Mouse (Mus musculus): ENCODE measurements around the gene Gspt1.
A peak's percentile ranks its signal among the peaks of the same experiment; 100 is the strongest.

Gspt1 gene

DNA sequence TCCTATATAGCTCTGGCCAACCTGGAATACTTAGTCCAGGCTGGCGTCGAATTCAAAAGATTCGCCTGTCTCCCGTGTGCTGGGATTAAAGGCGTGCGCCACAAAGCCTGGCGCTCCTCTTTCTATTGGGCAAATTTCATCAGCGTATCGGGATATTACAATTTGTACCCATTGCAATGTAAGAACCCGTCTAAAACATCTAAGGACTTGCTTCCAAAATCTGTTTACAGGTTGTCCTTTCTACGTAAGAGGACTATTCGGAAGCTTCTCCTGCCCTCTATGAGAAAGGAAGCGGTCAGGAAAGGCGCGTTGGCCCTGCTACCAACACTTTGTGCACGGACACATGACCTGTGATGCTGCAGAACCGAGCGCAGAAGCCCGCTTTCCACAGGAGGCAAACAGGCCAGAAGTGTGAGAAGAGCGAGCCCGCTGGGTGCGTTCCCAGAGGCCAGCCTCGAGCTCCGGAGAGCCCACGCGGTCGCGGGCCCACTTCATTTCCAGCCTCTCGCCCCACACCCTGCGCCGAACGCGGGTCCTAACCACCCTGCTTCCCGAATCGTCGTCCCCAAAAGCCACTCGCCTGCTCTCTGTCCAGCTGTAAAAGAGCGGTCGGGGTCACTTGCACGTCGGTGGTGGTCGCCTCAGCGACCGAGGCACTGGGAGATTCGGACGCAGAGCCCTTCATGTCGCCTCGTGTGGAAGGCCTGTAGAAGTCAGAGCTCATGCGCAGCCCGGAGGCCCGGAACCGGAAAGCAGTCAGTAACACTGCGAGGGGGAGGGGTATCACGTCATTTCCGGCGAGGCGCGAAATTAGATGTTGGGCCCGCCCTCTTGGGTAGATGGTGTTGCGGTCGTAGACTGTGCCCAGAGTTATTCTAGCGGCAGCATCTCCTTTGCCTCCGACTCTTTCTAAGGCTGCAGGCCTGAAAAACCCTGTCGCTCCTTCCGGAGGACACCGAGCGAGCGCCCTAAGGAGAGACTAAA is 51.3 kb downstream of the Gspt1 start, which contains the start of gene Rsl1d1:
TSS of gene Rsl1d1 (minus strand) at position 761 of the 984 bp plus-strand sequence.
- peak; percentile 86 for DNase-seq

DNA sequence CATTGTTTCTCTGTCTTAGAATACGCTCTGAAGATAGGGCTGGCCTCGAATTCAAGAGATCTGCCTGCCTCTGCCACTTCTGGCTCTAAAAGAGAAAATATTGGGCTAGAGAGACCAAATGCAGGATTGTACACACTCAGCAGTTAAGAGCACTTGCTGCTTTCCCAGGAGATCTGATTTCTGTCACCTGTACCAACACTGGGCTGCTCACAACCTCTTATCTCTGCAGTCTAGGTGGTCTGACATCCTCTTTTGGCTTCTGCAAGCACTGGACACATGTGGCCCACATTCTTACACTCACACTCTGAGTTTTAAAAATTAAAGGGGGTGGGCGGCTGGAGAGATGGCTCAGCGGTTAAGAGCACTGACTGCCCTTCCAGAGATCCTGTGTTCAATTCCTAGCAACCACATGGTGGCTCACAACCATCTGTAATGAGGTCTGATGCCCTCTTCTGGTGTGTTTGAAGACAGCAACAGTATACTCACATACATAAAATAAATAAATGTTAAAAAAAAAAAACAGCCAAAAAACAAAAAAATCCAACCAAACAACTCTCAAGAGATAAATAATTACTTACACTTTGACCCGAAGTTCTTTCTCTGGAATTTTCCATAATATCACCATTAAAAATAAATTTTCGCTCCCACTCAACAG is 52.3 kb downstream of the Gspt1 start:
- DNase-seq: no peak

DNA sequence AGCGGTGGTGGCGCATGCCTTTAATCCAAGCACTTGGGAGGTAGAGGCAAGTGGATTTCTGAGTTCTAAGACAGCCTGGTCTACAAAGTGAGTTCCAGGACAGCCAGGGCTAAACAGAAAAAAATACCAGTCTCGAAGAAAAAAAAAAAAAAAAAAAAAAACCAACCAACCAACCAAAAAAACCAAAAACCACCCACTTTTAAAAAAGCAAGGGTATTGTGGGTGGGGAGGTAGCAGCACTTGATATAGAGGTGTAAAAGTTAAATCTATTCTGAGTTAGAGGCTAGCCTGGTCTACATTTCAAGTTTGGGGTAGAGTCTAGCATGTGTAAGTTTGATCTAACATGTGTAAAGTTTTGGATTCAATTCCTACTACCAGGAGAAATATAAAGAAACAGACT is 53.9 kb downstream of the Gspt1 start:
- no peak for DNase-seq

DNA sequence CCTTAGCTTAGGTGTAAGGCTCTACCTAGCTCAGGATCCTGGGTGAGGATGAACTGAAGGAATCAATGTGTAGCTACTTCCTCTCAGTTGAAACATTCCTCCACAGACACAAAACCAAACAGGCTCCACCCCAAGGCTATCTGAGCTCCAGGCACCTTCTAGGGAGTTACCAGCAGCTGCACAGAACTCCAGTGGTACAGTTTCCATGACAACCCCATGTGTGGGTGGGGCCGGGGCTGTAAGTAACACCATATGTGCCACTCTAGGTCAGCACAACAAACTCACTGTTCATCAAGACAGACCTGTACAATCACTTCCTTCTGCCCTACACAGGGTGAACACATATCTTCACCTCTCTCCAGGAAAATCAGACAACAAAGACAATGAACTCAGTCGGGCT is 55.7 kb downstream of the Gspt1 start:
- DNase-seq: no peak

DNA sequence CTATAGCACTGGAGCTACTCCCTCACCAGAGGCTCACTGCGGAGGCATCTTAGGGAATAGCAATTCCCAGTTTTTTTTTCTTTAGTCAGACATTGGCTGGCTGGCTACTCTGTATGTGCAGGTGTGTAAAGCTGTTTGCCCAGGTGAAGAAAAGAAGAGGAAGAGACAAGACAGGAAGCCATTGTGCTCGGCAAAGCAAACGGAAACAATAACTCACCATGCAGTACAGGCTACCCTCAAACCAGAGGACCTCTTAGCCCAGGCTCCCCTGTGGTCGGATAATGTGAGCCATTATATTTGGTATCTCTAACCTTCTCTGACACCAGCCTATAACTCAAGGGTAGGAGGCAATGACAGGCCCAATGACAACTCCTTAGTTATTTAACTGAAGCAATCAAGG is 57.1 kb downstream of the Gspt1 start:
- no peak for DNase-seq

DNA sequence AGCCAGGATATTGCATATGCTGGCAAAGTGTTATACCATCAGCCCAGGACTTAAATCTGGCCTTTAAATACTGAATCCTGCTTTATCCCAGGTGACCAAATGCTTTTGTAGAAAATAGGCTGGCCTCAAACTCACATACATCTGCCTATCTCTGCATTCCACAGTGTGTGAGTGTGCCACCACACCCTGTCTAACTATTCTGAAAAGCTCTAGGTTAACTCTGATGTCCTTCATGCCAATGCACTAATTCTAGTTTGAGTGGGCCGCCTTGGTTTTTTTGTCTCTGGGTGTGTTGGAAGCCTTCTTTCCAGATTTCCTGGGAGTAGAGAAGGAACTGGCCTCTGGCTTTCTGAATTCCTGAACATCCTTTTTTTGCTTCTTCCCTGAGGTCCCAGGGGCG is 60.9 kb downstream of the Gspt1 start:
- DNase-seq: no peak

DNA sequence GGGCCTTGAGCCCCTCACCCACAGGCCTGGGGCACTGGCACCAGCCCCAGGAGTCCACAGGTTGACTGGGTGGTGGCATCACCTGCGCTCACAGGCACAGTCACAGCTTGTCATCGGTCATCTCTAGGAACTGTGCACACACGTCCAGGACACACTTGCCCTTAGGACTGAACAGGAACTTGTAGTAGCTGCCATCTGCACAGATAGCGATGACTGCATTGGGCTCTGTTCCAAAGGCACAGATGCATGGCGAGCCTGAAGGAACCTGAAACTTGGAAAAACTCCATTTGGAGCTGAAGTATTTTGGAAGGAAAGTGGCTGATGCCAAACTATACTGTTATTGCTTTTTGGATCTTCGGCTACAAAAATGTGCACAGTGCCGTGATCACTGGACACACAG is 64.0 kb downstream of the Gspt1 start:
- DNase-seq: peak; percentile 40

DNA sequence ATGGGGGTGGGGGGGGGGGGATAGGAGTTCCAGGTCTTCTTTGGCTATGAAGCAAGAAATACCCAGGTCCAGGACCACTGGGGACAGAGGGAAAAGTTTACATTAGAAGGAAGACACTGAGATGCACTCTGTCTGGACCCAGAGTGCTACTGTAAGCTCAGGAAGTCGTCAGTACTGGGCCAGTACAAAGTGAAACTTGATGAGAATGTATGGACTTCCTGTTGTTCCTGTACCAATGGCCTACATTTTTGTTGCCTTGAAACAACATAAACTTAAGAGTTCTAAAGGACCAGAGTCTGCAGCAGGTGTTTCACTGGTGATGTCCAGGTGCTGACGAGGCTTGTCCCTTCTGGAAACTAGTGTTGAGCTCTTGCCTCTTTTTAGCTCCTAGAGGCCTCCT is 76.7 kb downstream of the Gspt1 start:
- DNase-seq: no peak

DNA sequence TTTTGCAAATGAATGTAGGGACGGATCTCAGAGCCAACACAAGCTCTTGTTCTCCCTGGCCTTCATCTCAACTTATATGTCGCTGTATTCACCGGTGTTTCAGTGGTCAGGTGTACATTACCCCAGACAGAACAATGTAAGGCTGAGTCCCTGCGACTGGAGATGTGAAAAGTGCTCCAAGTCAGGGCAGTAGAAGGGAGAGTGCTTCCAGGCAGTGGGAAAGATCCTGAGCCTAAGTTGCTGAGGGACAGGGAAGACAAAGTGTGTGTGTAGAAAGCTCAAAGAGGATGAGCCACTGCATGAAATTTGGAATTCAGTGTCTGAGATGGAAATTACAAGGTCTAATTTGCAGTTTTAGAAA is 77.3 kb downstream of the Gspt1 start:
- DNase-seq: no peak

DNA sequence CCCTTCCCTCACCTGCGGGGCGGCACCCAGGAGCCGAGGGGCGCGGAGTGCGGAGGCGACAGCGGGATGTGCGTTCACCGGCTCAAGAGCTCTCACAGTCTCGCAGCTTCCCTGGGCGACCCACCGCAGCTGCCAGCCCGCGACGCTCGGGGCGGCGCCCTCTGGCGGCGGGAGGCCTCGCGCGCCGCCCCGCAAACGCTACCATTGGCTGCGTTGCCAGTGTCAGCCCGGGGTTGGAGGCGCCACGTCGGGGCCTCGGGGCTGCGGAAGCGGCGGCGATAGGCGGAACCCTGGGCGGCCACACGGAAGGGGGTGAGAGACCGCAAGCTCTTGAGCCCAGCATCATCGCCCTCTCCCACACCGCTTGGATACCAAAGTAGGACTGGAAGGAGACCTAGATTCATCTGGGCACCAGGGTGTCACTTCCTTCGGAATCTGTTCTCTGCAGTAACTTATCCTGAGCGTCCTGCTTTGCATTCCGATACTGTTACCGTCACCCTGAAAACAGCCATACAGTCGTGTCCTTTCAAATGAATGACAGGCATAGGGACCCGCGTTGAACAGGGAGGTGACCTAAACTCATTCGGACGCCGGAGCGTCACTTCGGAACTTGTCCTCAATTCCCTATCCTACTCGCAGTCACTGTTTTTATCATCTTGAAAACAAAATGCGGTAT is 77.8 kb downstream of the Gspt1 start, which contains the start of gene Zc3h7a:
TSS of gene Zc3h7a (minus strand) at position 186 of the 676 bp plus-strand sequence.
- DNase-seq: peak; percentile 88

DNA sequence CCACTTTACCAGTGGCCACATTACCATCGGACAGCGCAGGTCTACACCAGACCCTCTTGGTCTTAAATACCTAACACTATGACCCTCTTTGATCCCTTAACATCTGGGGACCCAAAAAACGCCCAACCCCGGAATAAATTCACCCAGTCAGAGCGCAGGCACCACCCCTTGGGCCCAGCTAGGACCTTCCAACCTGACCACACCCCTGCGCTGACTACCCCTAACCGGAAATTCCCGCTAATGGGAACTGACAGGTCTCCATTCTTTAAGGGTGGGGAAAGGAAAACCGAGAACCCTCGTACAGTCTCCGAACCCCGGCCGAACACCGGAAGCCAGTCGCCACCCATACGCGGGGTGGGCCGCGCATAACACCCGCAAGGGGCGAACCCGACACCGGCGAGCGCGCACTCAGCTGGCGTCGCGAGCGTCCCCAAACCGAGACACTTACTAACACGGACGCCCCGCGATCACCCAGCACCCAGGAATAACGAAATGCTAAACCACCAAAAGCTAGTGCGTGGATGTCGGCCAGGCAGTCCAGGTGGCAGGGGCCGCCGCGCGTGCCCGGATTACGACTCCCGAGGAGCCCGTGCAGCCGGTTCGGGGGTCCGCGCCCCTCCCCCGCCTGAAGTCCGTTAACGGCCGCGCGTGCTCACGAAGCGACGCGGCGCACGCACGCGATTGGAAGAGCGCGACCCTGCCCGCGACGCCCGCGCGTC is 78.5 kb downstream of the Gspt1 start:
- DNase-seq: no peak

DNA sequence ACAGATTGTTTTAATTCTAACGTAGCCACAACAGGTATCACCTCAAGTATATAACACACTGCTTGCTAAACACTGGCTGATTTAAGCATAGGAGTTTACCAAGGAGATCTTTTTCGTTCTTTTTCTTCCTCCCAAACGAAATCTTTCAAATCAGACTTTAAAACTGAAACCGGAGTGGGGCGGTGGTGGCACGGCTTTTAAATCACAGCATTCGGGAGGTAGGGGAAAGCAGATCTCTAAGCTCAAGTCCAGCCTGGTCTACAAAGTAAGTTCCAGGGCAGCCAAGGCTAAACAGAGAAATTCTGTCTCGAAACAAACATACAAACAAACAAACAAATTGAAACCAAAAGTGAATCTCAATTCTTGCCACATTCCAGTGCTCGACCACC is 79.0 kb downstream of the Gspt1 start:
- DNase-seq: no peak

DNA sequence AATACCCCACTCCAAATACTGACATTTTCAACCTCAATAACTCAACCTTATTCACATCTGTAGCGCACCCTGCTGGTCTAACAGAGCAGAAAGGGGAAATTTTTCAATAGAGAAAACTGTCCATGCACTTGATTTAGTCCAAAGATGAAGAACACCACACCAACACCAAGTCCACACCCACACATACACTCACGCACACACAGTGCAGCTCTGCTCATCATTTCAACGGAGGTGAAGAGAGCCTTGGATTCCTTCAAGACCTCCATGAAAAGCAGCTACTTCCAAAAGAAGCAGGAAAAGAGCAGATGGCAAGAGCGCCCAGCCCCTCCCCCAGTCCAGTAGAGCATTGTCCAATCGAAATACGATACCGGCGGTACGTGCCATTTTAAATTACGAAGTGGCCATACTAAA is 79.4 kb downstream of the Gspt1 start:
- DNase-seq: peak; percentile 28

DNA sequence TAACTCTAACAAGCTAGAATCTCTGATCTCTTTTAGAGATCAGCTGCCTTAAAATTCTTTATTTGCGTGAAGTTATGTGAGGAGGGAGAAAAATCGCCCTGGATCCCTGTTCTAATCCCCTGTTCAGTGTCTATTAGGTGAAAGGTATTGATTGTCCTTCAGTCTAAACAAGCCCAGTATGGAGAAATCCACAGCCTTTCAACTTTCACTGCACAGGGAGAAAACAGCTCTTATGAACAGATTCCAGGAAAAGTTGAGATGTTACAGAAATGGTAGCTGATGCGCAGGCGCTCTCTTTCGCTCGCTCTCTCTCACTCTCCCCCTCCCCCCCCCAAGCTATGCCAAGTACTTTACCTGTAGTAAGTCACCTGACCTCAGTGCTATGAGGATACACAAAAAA is 82.4 kb downstream of the Gspt1 start:
- no peak for DNase-seq
